Mouse (Mus musculus): ENCODE results near the gene Gimap7. TPM values are rescaled to one million over a fixed set of nuclear protein-coding genes. Genes with fewer than 3 reads are reported as not detected.
"Not testable (repeated sequence)": the region's sequence is repeated elsewhere in the genome, so short reads cannot be mapped to it uniquely, and the experiment has no call there.

Gene Gimap7
- total RNA-seq, 2 experiments from 2014 or later: not detected

DNA sequence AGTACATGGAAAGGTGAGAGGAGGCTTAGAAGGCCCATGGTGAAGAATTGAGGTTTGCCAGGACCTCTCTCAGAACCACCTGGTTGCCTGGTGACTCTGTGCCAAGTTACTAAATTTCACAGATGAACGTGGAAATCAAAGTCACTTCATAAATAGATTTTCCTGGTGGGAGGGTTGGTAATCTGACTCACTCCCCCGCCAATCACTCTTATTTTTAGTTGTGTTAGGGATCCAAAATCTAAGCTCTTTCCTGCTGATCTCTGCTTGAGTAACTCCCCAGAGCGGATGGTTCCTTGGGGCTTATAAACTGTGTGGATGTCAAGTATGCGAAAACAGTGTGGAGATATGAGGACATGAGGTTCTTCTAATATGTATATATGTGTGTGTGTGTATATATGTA lies 36.1 kb upstream of the Gimap7 start:
- peak in 1 of 2 experiments; percentile 4 for DNase-seq (ENCODE audit: low spot score in 2 of 2)
- Histone ChIP-seq H3K27ac (no peak overlapping the region), H3K4me3 (no peak overlapping the region)
- no peak for TF ChIP-seq CTCF (conservative IDR thresholded peaks at IDR 0.05)

DNA sequence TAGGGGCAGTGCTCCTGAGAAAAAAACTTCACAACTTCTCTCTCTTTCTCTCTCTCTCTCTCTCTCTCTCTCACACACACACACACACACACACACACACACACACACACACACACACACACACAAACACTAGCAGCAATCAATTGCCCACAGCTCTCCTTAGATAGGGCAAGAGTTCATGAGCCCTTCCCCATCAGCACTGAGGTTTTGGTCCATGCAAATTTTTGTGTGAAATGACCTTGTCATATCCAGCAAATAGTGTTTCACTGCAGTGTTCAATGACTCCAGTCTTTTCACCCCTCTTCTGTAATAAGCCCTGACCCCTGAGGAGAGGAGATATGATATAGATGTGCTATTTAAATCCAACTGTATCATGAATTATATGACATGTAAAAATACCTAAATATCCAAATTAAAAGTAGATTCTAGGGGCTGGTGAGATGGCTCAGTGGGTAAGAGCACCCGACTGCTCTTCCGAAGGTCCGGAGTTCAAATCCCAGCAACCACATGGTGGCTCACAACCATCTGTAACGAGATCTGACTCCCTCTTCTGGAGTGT lies 35.1 kb upstream of the Gimap7 start:
- H3K4me3 ChIP-seq; H3K27ac ChIP-seq; DNase-seq (ENCODE audit: low spot score in 2 of 2): not testable (repeated sequence)

DNA sequence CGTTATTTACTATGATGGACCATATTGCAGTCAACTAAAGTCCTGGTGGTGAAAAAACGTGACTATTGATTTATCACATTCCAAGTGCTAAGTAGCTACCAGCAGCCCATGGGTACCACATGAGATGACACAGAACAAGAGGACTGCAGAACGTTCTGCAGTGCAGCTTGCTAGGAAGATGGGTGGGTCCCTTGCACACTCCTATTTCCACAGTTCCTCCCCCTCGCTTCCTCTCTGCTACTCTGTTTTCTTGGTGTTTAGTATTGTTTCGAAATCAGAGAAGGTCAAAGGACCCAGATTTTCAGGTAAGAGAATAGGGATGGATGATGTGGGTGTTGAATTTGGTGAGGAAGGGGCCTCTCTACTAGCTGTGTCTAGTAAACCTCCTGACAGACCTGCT lies 34.1 kb upstream of the Gimap7 start, which contains the start of gene Gimap4:
Gimap4 (plus strand) TSS at position 231 of the 400 bp plus-strand sequence.
- DNase-seq (ENCODE audit: low spot score in 2 of 2): no peak
- H3K27ac ChIP-seq: no peak within 1 kb of the TSS
- H3K4me3 ChIP-seq: no peak within 1 kb of the TSS
- TF ChIP-seq CTCF (conservative IDR thresholded peaks at IDR 0.05): no peak

DNA sequence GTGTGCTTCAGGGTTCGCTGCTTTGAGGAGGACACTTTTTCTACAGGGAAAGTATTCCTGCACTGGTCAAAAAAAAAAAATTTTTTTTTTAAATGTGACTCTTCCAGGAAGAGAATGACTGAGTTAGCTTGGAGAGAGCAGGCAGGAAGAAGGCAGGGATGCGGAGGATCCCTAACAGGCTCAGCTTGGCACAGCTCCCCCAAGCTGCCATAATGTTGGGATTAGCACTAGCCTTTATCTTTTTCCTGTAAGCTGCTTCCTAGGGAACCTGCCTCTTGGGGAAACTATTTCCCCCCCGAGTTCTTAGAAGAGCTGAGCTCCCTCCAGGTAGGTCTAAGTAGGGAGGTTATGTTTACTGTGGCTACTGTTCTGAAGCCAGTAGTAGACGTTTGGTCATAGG lies 33.6 kb upstream of the Gimap7 start:
- DNase-seq (ENCODE audit: low spot score in 2 of 2): no peak
- Histone ChIP-seq H3K4me3 (no peak overlapping the region), H3K27ac (no peak overlapping the region)
- TF ChIP-seq CTCF (conservative IDR thresholded peaks at IDR 0.05): no peak

DNA sequence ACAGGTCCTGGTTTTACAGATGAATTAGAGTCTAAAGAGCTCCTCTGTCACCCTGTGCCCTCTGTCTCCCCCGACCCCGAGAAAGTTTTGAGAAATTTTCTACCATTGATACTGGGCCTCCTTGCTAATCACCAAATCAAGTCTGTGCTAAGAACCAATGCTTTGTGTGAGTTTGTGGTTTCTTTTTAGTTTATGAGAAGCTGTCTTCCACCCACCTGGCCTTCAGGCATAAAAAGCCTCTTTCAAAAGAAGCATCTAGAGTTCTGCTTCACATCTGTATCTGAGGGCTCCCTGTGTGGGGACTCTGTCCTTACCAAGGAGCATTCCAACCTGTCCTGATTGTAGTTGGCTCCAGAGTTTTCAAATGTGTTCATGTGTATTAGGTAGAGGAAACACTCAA lies 33.2 kb upstream of the Gimap7 start:
- H3K4me3 ChIP-seq: no peak overlapping the region
- no peak for DNase-seq (ENCODE audit: low spot score in 2 of 2)
- TF ChIP-seq CTCF (conservative IDR thresholded peaks at IDR 0.05): no peak
- no peak overlapping the region for H3K27ac ChIP-seq

DNA sequence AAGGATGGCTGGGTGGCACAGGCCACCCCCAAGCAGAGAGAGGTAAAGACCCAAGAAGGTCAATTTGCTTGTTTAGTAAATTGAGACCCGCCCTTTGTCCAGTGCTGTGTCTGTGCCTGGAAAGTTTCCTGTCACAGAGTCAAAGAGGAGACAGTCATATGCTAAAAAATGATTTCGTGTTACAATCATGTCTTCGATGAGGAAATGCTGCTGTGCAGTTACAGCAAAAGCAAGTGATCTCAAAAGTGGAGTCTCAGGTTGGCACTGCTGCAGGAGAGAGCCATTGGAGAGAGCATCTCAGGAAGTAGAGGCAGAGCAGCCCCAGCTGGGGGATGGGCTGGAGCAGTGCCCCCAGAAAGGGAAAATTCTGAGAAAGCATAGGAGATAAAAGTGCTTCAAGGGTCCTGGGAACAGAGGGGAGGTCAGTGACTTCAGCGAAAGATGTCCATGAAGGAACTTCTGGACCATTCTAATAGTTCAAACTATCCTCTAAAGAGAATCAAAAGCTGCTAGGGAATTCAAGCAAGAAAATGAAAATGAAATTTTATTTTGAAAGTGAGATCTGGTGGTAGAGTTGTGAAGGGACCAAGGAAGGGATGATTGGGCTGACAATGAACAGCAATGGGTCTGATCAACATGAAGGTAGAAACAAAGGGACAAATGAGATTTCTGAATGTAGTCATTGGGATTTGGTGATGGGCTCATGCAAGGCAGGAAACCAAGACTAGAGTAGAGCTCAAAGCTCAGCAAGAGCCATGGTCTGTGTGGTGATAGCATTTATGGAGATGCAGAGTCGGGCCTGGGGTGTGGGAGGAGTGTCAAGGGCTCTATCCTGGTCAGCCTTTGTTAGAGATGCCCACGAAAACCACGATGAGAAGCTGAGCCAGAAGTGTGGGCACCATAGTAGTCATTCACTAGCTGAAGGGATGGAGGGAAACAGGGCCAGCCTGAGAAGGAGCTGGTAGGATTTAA lies 32.4 kb upstream of the Gimap7 start:
- TF ChIP-seq CTCF (conservative IDR thresholded peaks at IDR 0.05): no peak
- Histone ChIP-seq H3K27ac (no peak overlapping the region), H3K4me3 (no peak overlapping the region)
- no peak for DNase-seq (ENCODE audit: low spot score in 2 of 2)

DNA sequence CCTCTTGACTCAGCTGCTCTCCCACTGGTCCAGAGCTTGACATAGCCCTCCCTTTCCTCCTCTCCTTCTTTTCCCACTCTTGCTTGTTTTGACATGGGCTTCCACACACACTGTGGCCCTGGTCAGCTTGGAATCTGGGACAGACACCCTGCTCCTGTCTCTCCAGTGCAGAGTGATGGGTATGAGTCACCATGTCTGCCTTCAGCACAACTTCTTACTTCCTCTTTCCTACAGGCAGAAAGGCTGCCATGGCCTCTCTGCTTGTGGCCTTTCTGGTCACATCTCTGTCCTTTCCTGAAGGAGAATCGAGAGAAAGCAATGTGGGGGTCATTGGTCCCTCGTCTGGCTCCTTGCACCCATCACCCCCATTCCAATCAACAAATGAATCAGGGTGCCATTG lies 31.3 kb upstream of the Gimap7 start:
- DNase-seq (ENCODE audit: low spot score in 2 of 2): no peak
- no peak overlapping the region for H3K27ac ChIP-seq
- TF ChIP-seq CTCF (conservative IDR thresholded peaks at IDR 0.05): no peak
- no peak overlapping the region for H3K4me3 ChIP-seq

DNA sequence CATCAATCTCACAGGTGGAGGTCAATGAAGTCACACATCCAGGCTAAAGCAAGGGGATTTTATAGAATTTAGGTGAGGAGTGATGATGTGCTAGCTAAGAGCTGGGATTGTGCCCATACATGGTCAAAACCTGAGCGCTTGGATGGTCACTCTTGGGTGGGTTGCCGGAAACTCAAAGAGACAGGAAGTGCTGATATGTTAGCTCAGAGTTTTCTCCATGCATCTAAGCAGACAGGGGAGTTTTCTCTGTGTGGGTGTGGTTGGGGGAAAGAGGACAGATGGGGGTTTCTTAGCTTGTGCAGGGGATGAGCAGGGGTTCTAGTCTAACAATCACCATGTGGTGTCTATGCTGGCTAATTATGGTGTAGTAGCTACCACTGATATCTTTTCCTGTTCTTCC lies 29.1 kb upstream of the Gimap7 start:
- no peak overlapping the region for H3K4me3 ChIP-seq
- DNase-seq (ENCODE audit: low spot score in 2 of 2): no peak
- no peak for TF ChIP-seq CTCF (conservative IDR thresholded peaks at IDR 0.05)
- H3K27ac ChIP-seq: no peak overlapping the region

DNA sequence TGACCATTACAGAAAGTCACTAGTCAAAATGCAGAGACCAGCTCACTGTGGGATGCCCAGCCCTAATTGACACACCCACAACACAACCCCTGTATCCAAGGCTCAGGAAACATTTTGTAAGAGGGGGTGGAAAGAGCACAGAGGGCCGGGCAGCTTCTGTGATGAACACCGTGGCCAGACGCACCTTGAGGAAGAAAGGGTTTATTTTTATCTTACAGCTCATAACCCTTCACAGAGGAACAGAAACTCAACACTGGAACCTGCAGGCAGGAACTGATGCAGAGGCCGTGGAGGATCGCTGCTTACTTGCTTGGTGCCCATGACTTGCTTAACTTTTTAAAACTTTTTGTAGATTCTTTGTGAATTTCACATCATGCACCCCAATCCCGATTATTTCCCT lies 25.5 kb upstream of the Gimap7 start:
- DNase-seq (ENCODE audit: low spot score in 2 of 2): no peak
- H3K27ac ChIP-seq: no peak overlapping the region
- no peak overlapping the region for H3K4me3 ChIP-seq
- TF ChIP-seq CTCF (conservative IDR thresholded peaks at IDR 0.05): no peak

DNA sequence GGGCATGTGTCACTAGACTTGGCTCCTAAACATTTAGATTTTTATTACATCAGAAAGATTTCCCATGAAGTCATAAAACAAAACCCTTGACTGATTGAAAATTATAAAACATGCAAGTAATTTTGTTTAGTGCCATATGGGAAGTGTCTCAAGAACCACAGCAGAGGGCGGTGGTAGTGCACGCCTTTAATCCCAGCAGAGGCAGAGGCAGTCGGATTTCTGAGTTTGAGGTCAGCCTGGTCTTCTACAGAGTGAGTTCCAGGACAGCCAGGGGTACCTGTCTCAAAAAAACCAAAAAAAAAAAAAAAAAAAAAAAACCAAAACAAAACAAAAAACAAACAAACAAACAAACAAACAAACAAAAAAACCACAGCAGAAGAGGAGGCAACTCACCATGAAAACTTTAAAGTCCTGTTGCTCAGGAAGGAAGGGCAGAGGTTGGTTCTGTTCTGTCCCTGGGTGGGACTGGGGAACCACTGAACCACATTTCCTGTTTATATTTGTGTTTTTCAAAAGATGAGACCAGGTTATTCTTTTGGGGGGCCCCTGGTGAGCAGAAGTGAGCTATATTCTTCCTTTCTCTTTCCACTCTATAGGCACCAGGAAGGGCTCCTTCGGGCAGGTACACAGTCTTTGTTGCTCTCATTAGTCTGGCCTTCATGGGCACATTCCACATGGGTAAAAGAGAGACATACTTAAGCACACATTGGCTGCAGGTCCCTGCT lies 21.4 kb upstream of the Gimap7 start:
- TF ChIP-seq CTCF (conservative IDR thresholded peaks at IDR 0.05): no peak
- no peak for DNase-seq (ENCODE audit: low spot score in 2 of 2)
- Histone ChIP-seq H3K27ac (no peak overlapping the region), H3K4me3 (no peak overlapping the region)

DNA sequence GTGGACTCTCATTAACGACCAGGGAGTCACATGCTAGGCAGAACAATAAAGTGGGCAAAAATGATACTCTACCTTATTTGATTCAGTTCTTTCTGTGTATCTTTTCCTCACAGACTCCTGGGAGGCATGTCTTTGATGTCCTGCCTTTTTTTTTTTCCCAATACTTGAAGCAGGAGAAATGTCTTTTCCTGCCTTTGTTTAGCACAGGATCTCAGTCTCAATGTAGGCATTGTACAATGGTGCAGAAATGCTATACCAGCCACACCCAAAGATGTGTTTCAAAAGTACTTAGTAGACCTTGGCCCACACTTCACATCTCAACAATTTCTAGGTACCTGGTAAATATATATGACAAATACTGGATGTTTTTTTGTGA lies 20.9 kb upstream of the Gimap7 start:
- H3K27ac ChIP-seq: no peak overlapping the region
- no peak overlapping the region for H3K4me3 ChIP-seq
- DNase-seq (ENCODE audit: low spot score in 2 of 2): no peak
- TF ChIP-seq CTCF (conservative IDR thresholded peaks at IDR 0.05): no peak

DNA sequence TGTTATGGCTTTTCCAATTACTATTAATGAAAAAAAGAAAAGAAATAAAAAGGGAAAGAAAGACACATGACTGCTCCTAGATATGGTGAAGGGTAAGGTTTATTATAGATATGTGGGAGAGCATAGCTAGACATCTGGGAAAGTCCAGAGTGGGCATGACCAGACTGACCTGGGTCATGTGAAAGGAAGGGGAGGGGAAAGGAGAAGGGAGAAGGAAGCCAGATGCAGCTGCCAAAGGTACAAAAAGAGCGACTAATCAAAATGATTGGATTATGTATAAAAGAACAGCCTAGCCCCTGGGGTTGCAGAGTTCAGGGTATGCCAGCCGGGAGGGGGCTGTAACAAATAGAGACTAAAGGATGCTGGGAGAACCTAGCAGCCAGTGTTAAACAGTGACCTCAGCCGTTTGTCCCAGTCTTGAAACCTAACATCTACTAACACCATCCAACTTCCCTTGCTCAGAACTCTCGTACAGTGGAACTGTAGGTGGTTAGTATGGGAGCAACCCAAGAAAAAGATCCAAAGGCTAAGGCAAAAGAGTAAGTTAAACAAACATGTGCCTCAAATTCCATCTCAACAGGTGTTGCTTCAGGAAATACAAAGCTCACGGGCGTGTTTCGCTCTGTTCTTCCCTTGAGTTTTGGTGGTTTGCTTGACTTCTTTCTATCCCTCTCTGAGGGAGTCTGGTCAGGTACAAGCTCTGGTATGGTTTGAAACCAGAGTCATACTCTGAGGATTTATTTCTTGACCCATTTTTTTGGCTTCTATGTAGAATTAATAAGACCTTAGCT lies 20.2 kb upstream of the Gimap7 start:
- DNase-seq (ENCODE audit: low spot score in 2 of 2): no peak
- H3K27ac ChIP-seq: no peak overlapping the region
- no peak for TF ChIP-seq CTCF (conservative IDR thresholded peaks at IDR 0.05)
- H3K4me3 ChIP-seq: no peak overlapping the region

DNA sequence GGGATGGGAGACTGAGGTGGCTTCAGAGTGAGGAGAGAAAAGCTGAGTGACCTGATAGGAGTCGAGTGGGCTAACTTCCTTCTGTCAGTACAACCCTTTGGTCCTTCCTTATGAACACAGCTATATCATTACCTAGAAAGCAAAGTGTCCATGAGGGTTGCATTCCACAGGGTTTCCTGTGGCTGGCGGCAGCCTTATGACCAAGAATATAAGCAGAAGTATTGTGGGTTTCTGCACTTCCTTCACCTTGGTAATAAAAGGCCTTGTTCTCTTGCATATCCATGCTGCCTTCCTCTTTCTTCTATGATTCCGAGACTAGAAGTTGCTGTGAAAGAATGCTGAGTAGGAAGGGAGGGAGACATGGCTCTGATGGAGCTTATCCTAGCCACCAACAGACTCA lies 19.5 kb upstream of the Gimap7 start:
- H3K4me3 ChIP-seq: no peak overlapping the region
- H3K27ac ChIP-seq: no peak overlapping the region
- DNase-seq (ENCODE audit: low spot score in 2 of 2): no peak
- no peak for TF ChIP-seq CTCF (conservative IDR thresholded peaks at IDR 0.05)

All from layer of hippocampus, adult 2 months (tissue).